Mouse (Mus musculus): ENCODE measurements around the gene Csad.

GRCm38 (mm10) chr15:102188096-102188495, 16.4 kb downstream of the Csad start:
- no peak for TF ChIP-seq CTCF (IDR thresholded peaks at IDR 0.05; ENCODE audit: insufficient read depth, low read length)
- no peak for TF ChIP-seq POLR2A (IDR thresholded peaks at IDR 0.05; ENCODE audit: borderline replicate concordance, extremely low read depth, low read depth, low read length)

All from lung, adult 2 months (tissue).